Mouse (Mus musculus) thymus, adult 18-20 months (tissue): ENCODE data around the gene Htra2.

Source experiments
- DNase-seq, 2 experiments: peaks; one replicate each; pipeline ENCODE4 v3.0.0; 2022; ENCODE audit warnings: mixed read lengths in 2 of 2

Gene Htra2

DNA sequence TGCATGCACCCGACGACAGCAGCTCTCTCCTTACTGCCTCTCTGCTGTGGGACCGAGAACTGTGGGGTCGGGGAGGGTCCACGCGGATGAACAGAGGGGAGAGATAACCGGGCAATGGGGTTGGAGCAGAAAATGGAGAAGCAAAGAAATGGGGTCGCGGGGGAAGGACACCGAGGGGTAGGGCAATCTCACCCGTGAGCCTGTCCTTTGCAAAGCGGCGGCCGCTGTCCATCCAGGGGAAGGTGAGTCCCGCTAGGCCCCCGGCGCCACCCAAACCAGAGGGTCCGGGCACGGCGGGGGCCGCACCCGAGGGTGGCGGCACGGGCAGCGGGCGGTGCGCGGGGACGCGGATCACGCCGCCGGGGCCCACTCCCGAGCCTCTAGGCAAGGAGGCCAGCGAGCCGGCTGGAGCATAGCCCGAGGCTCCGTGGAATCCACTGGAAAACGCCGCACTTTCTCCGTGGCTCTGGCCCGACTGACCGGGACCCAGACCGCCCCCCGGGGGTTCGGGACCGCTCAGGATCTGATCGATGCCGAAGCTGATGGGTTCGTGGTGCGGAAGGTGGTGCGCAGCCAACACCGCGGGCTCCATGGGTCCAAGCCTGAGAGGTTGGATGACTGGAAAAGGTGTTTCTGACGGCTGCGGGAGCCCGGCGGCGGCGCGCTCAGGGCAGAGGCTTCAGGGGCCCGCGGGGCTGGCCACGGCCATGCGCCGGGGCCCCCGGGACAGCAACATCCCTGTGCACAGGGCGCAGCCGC is 14.6 kb upstream of the Htra2 start:
- DNase-seq = no peak

DNA sequence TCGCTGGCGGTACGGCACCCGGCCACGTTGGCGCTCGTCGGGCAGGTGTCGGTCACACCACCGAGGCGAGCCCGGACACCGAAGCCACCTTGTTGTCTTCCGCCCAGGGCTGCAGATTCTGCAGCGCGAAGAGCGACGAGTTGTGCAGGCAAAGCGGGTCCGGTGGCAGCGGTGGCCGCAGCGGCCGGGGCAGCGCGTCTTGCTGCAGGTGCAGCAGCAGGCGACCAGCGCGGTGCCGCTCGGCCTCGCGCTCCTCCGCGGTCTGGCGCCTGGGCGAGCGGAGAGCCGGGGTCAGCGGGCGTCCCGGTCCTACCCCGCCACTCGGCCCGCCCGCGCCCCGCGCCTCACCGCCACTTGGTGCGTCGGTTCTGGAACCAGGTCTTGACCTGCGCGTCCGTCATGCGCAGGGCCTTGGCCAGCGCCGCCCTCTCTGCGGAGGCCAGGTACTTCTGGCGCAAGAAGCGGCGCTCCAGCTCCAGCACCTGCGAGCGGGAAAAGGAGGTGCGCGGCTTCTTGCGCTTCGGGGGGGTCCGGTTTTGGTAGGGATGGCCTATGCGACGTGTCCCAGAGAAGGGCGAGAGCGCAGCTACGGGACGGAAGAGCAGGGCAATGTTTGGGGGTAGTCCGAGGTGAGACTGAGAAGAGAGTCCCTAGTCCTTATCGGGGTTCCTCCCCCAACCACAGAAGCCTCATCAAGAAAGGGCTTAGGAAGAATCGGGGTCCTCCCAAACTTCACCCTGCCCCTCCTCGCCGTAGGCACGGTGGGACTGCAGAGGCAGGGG is 13.8 kb upstream of the Htra2 start:
- no peak for DNase-seq

DNA sequence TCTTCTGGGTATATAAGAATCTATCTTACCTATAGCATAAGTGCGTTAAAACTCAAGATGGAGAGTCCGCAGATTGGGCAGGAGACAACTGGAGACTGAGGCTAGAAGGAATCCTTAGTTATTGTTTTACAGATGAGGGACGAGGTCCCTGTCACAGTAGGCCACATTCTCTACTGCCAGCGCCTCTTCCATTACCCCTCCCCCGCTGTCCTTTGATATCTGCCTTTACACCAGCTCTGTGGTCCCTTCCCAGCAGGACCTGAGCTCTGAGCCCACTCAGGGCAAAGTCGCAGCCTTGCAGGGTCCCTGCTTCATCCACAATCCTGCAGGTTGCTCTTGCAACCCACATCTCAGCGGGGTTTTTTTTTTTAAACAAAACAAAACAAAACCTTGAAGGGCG is 13.1 kb upstream of the Htra2 start:
- no peak for DNase-seq

- no peak for DNase-seq
Observed at GRCm38 (mm10) chr6:83066441-83066840, 11.4 kb upstream of the Htra2 start.

GRCm38 (mm10) chr6:83065995-83066394 is 10.9 kb upstream of the Htra2 start:
- DNase-seq = no peak

DNA sequence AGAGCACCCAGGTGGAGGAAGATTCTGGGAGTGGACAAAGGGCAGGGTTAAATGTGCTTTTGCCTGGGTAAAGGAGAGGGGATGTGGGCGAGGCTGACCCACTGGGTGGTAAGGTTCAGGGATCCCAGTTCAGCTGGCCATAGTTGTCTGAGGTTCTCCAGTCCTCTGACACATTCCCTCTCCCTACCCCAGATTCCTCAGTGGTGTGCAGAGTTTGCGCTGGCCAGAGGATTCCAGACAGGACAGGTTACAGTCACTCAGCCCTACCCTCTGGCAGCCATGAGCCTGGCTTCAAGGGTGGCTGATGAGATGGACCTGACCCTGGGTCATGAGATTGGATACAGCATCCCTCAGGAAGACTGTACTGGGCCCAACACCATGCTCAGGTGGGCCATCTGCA is 3.7 kb upstream of the Htra2 start:
- DNase-seq = no peak

DNA sequence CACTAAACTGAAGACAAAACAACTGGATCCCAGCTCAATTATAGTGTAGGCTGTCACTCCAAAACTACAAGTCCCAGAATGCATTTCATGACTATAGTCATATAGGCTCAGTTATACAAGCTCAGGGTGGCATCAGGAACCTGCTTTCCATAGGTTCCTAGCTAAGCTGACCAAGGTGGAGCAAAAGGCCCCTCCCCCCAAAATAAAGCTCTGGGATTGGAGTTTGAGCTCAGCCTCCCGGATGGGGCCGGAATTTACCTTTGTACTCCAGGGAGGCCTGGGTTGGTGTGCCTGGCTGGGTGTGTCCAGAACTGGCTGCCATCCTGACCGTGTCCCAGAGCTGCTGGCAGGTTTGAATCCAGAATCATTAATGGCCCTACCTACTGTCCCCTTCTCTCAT is 2.7 kb upstream of the Htra2 start, which contains the start of gene Dqx1:
Dqx1 (plus strand) TSS at position 55 of the 400 bp plus-strand sequence.
- DNase-seq = no peak

- DNase-seq = peak; percentile 94 to 97
Observed at GRCm38 (mm10) chr6:83054074-83054851, 810 bp downstream of the Htra2 start, which contains the start of gene Aup1. Aup1 (plus strand) TSS chr6:83054521.

DNA sequence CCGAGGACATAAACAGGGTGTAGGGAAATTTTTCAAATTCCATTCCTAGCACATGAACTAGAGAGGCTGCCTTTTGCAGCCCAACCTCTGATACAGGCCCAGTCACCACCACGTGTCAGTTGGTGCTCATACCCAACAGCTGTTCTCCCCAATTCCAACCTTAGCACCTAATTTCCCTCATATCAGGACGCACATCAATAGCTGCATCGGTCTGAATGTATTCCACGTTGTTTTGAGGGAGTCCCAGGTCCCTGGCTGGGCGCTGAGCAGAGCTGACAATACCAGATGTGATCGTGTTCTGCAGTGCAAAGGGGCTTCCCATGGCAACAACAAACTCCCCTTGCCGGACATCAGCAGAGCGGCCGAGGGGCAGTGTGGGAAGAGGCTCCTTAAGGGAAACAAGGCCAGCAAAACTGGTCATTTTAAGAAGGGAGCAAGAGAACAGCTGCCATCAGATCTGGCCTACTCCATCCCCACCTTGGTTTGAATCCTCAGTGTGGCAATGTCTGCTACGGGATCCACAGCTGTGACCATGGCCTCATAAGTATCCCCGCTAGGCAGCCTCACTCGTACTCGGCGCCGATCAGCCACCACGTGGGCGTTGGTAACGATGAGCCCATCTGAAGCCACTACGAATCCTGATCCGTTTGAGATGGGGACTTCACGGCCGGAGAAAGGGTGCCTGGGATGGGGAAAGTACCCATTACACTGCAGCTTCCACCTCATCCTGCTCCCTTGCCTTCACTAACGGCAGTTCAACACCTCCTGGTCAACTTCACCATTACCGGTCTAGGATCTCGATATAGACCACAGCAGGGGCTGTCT is 1.7 kb downstream of the Htra2 start:
- no peak for DNase-seq

- DNase-seq = no peak
Observed at GRCm38 (mm10) chr6:83049367-83049766, 5.7 kb downstream of the Htra2 start.

DNA sequence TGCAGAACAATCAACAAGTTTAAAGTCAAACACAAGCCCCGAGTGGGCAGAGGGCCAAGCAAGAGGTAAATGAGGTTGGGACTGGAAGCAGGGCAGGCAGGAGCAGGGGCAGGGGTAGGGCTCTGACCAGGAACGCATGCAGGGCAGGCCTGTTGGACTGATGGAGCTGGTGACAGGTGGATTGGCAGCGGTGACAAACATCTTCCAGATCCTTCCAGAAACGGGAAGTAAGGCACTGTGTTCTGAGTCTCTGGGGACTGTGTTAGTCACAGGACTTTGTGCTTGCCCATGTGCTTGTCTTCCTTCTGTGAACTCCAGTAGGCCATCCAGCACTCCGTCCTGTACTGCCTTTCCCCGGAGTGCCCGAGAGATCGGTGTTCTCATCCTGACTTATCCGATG is 10.3 kb downstream of the Htra2 start:
- DNase-seq = no peak

DNA sequence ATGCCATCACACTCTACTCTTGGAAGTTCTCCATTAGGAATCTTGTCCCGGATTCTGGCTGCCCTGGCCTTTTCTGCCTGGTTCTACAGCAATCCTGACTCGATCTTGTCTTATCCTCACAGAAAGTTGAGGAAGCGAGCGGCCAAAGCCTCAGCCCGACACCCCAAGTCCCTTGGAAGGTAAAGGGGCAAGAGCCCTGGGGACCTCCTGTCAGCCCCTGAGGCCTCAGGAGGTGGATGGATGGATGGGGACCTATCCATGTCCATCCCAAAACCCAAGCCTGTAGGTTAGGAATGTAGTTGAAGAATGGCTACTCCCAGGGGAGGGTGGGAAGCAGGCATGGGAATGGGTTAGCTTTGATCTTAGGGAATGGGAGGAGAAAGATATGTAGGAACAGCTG is 11.1 kb downstream of the Htra2 start:
- DNase-seq = no peak

- no peak for DNase-seq
Observed at GRCm38 (mm10) chr6:83043561-83043960, 11.5 kb downstream of the Htra2 start.

DNA sequence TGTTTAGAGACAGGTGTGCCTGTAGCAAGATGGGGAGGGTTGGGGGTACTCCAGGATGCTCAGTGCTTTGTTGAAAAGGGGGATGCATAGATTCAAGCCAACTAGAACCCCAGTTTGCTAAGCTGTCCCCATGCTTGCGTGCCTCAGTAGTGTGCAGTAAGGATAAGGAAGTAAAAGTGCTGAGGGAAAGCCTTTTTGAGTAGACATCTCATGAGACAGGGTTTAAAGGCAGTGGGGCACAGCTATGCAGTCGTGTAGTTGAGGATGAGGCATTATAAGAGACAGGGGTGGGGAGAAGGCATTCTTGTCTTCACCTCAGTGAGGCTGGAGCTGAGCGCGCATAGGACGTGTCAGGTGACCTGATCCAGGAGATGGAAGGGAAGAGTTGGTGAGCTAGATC is 14.5 kb downstream of the Htra2 start:
- DNase-seq = no peak

- peak; percentile 82 to 86 for DNase-seq
Observed at GRCm38 (mm10) chr6:83038496-83039012, 16.5 kb downstream of the Htra2 start.

- no peak for DNase-seq
Observed at GRCm38 (mm10) chr6:83037188-83037587, 17.9 kb downstream of the Htra2 start.

DNA sequence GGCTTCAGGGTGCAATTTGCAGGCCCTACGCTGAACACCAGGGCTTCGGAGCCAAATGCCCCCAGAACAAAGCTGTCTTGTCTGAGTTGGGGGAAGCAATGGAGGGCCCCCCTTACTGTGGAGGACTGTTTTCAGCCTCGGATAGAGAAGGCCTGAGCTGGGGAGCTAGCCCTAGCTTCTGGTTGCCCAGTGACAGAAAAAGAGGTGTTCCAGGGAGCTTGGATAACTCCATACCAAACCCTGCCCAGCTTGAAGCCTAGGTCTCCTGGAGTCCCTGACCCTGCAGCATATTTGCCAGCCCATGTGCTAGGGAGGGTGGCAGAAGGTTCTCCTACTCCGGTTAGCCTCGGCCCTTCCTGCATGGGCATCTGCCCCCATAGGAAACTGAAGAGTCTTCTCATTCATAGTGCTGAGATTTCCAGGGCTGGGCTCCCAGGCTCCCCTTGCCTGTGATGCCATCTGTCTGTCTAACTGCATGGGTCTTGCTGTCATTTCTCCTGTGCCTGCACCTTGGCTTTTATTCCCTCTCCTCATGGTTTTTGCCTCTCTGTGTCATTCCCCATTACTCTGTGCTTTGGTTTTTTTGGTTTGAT is 20.5 kb downstream of the Htra2 start:
- no peak for DNase-seq

- DNase-seq = peak; percentile 52 to 59
Observed at GRCm38 (mm10) chr6:83033249-83034185, 21.6 kb downstream of the Htra2 start, which contains the start of the genes Dok1 and Loxl3. Dok1 (minus strand) TSS chr6:83033471. Loxl3 (plus strand) TSS chr6:83034173.

- DNase-seq = peak; percentile 37 to 46
Observed at GRCm38 (mm10) chr6:83032769-83033191, 22.3 kb downstream of the Htra2 start.

GRCm38 (mm10) chr6:83031921-83032590 is 23.0 kb downstream of the Htra2 start:
- DNase-seq = no peak
